Mouse (Mus musculus): ENCODE results near the gene Nxf3. TPM values are rescaled to one million over a fixed set of nuclear protein-coding genes. Genes with fewer than 3 reads are reported as not detected.
"Not testable (repeated sequence)": the region's sequence is repeated elsewhere in the genome, so short reads cannot be mapped to it uniquely, and the experiment has no call there.

The Nxf3 gene
- not detected in 2 replicates for polyA plus RNA-seq (2016; fragmentation: Nextera tagmentation; extraction: Ambion mirVana)

DNA sequence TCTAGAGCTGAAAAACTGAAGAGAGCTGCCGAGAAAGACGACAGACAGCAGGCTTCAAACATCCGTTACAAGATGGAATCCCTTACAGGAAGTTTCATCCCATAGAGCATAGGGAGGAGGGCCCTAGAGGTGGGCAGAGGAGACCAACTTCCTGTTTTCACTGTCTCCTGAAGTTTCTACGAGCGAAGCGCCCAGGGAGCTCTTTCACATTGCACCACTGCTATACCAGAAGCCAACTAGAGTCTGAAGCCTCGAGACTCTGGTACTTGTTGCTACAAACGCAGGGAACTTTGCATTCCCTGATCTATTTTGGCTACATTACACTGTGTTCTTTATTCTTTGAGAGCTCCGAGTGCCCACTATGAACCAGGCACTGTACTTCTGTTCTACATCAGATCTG lies at the start of gene Nxf3:
TSS of gene Nxf3 (minus strand) at position 101 of the 400 bp plus-strand sequence.
- WGBS, result 84% methylated on average over 9 of the region's 9 CpGs
- Histone ChIP-seq H3K4me3 (no peak within 1 kb of the TSS), H3K4me1 (replicated peaks) (no peaks in the 10 kb centered on the region)

DNA sequence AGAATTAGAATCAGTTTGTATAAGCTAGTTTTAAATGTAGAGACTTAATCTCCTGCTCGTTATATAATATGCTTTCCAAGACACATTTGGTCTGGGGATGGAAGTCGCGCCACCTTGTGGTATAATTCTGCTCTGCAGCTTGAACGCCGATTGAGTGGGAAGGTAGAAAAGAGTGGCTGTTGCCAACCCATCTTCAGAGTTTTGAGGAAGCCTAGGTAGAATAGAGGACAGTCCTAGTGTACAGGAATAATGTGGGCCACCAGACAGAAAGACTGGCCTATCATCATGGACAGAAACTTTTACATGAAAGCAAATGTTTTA lies 42.6 kb upstream of the Nxf3 start:
- no peak overlapping the region for H3K27ac ChIP-seq
- 20% methylated on average over 5 of the region's 5 CpGs for WGBS
- no peaks in the 10 kb centered on the region for H3K9me3 ChIP-seq
- H3K4me3 ChIP-seq, result no peak overlapping the region
- DNase-seq (ENCODE audit: low spot score), result peak; percentile 34
- H3K36me3 ChIP-seq, result no peaks in the 10 kb centered on the region
- no peaks in the 10 kb centered on the region for H3K4me1 ChIP-seq (replicated peaks)
- H3K27me3 ChIP-seq (ENCODE audit: insufficient read depth, poor library complexity, severe bottlenecking), result no peaks in the 10 kb centered on the region

More for the DNA sequence above, at the start of gene Nxf3:
- Histone ChIP-seq H3K27ac (no peak within 1 kb of the TSS), H3K36me3 (no peaks in the 10 kb centered on the region), H3K27me3 (ENCODE audit: insufficient read depth, poor library complexity, severe bottlenecking) (peaks cover 4% of the 10 kb centered on the region), H3K9me3 (no peaks in the 10 kb centered on the region)
- DNase-seq (ENCODE audit: low spot score), result no peak

DNA sequence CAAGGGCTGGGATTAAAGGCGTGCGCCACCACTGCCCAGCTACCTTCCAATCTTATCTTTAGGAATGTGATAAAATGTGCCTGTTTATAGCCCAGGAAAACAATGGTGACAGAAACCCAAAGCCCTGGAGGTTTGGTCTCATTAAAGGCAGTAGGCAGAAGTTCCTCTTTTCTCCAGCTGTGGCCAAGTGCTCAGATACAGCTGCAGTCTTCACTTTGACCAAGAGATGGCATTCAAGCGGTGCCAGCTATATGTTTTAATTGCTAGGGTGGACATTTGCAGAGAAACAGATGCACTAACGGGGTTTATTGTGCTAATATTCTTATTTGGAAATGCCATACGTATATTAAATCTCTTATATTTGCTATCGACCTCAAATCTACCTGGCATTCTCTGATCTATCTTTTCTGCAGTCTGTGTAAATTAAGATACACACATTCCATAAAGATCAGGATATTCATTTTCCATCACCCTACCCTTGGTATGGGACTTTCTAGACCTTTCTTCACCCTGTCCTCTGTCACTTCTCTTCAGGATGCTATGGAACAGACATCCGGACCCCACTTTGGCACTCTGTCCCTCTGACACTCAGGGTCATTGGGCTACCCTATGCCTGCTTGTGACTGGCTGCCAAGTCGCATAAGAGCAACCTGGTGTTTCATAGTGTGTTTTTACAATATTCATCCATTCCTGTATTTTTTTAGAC lies 42.1 kb upstream of the Nxf3 start:
- Histone ChIP-seq H3K27me3 (ENCODE audit: insufficient read depth, poor library complexity, severe bottlenecking) (no peaks in the 10 kb centered on the region), H3K27ac (no peak overlapping the region), H3K9me3 (no peaks in the 10 kb centered on the region), H3K4me3 (no peak overlapping the region), H3K36me3 (no peaks in the 10 kb centered on the region), H3K4me1 (replicated peaks) (no peaks in the 10 kb centered on the region)
- no peak for DNase-seq (ENCODE audit: low spot score)
- WGBS, result 64% methylated on average over 8 of the region's 8 CpGs

DNA sequence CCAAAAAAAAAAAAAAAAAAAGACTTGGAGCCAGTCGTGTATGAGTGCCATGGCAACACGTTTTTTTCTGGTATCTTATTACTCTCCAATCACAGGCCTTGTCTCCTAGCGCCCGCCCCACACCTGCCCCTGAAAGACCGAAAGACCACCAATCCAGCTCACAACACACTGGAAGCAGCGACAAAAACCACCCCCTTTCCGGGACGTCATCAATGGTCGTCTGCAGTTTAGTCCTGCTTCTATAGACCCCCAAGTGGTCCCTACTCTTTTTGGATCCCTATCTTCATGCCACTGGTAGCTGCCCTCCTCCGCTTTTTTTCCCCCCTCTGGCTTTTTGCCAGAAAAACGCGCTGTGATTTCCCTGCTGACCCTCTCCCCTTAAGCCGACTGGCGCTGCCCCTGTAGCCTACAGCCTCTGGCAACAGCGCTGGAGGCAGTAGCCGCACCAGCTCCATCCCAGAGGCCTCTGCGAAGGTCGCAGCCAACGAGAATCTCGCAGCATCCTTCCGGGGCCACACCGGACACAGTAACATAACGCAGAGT lies 30.4 kb upstream of the Nxf3 start:
- DNase-seq (ENCODE audit: low spot score), result peak; percentile 82
- H3K9me3 ChIP-seq, result no peaks in the 10 kb centered on the region
- H3K36me3 ChIP-seq, result no peaks in the 10 kb centered on the region
- peaks cover 22% of the 10 kb centered on the region for H3K27me3 ChIP-seq (ENCODE audit: insufficient read depth, poor library complexity, severe bottlenecking)
- H3K4me3 ChIP-seq, result peak overlapping the region; percentile 51
- peak overlapping the region; percentile 82 for H3K27ac ChIP-seq
- 23% methylated on average over 23 of the region's 23 CpGs for WGBS
- no peaks in the 10 kb centered on the region; the same call in 1 of the 2 replicates for H3K4me1 ChIP-seq (replicated peaks)

DNA sequence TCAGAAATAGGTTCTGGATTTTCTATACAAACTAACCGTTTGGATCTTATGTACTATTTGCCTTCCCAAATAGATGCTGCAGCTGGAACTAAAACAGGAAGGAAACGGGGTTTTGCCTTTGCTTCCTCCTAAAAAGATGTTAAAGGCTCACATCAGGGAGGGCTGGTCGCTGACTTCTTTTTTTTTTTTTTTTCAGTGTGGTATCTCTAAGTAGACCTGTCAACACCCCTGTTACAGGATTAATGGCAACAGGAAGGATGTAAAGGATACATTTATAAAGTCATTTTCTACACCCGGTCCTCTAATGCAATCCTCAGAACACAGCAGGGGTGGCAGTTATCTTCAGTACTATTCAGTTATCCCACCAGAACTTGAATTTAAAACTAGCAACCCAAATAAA lies 30.0 kb upstream of the Nxf3 start:
- WGBS, result 49% methylated on average over 4 of the region's 4 CpGs
- Histone ChIP-seq H3K4me1 (replicated peaks) (no peaks in the 10 kb centered on the region; the same call in 1 of the 2 replicates), H3K4me3 (peak overlapping the region; percentile 51; the same call in 1 of the 2 replicates), H3K9me3 (no peaks in the 10 kb centered on the region), H3K36me3 (no peaks in the 10 kb centered on the region), H3K27me3 (ENCODE audit: insufficient read depth, poor library complexity, severe bottlenecking) (peaks cover 22% of the 10 kb centered on the region), H3K27ac (no peak overlapping the region)
- DNase-seq (ENCODE audit: low spot score), result no peak

DNA sequence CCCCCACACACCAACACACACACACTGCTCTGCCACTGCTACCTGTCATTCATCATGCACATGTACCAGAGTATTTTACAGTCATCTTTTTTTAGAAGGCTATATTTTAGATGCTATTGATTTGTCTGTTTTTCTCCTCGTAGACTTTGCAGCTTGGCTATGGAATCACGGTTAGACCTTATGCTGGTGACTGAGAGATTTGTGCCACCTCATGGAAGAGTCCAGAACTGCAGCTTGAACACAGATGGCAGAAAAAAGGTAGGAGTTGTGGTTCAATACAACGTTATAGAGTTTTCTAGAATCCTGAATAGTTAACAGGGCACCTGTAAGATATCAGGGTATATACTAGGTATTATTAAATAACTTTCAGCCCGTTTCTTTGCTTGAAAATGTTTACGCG lies 22.9 kb upstream of the Nxf3 start:
- 50% methylated on average over 6 of the region's 6 CpGs for WGBS
- 0 out of 2 replicates have a peak, but pooled peaks cover 2% of the 10 kb centered on the region for H3K4me1 ChIP-seq (replicated peaks)
- H3K27ac ChIP-seq, result no peak overlapping the region
- no peaks in the 10 kb centered on the region for H3K36me3 ChIP-seq
- H3K27me3 ChIP-seq (ENCODE audit: insufficient read depth, poor library complexity, severe bottlenecking), result peaks cover 9% of the 10 kb centered on the region
- H3K4me3 ChIP-seq, result no peak overlapping the region
- DNase-seq (ENCODE audit: low spot score), result peak; percentile 39
- H3K9me3 ChIP-seq, result no peaks in the 10 kb centered on the region

DNA sequence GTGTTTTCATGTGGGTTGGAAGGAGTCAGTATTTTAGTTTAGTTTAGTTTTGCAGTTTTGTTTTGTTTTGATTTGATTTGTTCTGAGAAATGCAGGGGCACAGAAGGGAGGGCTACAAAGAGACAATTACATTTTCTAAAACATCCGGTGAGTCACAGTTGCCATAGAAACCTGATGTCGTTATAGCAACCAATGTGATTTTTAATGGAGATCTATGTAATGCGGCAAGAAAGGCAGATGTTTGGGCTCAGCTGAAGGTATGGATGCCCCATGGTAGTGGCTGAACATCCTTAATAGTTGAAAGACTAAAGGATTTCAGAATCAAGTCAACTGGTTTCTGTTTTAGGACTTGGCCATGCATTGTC lies 19.7 kb upstream of the Nxf3 start:
- DNase-seq (ENCODE audit: low spot score), result no peak
- no peaks in the 10 kb centered on the region for H3K36me3 ChIP-seq
- 0 out of 2 replicates have a peak, but pooled peaks cover 2% of the 10 kb centered on the region for H3K4me1 ChIP-seq (replicated peaks)
- H3K27me3 ChIP-seq (ENCODE audit: insufficient read depth, poor library complexity, severe bottlenecking), result no peaks in the 10 kb centered on the region
- 66% methylated on average over 3 of the region's 3 CpGs for WGBS
- no peak overlapping the region for H3K27ac ChIP-seq
- H3K9me3 ChIP-seq, result no peaks in the 10 kb centered on the region
- no peak overlapping the region for H3K4me3 ChIP-seq

DNA sequence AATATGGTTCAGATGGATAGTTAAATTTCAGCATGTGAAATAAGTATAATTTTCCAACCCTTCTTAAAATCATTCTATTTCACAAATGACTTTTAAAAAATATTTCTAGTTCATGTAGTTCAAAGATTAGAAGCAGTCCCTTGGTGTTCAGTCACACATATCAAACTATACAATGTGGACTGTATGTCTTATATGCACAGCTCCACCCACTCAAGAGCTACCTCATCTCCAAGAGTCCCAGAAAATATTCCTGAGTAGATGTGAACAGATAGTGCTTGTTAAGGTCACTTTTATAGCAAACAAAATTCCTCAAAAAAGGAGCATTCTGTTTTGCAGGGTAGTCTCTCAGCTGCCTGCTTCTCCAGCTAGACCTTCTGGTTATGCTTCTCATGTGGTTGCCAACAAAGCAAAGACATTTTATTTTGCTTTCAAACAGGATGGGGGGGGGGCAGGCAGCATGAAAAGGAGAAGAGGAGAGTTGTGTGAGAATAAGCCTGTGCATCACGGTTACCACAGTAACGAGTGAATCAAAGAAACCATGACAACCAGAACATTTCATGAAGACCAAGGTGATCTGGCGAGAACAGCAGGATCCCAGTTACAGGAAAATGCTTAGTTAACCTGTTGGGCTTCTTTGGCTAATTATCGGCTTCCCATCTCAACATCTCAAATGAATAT lies 19.1 kb upstream of the Nxf3 start:
- H3K27ac ChIP-seq, result no peak overlapping the region
- 0 out of 2 replicates have a peak, but pooled peaks cover 2% of the 10 kb centered on the region for H3K4me1 ChIP-seq (replicated peaks)
- H3K4me3 ChIP-seq, result no peak overlapping the region
- 61% methylated on average over 4 of the region's 4 CpGs for WGBS
- H3K27me3 ChIP-seq (ENCODE audit: insufficient read depth, poor library complexity, severe bottlenecking), result no peaks in the 10 kb centered on the region
- H3K36me3 ChIP-seq, result no peaks in the 10 kb centered on the region
- DNase-seq (ENCODE audit: low spot score), result no peak
- H3K9me3 ChIP-seq, result no peaks in the 10 kb centered on the region

DNA sequence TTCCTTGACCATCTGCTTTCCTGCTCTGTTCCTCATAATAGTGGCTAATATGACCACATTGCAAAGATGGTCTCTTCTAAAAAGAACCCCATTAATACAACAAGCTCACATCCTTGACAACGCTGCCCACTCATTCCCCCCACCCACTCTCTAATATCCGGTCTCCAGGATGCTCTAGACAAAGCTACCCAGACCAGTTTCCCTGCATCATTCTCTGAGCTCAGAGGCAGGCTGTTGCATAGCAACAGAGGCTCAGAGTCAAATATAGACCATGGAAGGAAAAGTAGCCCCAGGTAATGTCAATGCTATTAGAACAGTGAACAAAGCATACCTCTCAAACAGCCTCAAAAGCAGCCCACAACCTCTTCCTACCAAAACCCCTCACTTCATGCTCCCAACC lies 9.4 kb upstream of the Nxf3 start:
- no peak for DNase-seq (ENCODE audit: low spot score)
- Histone ChIP-seq H3K27ac (no peak overlapping the region), H3K36me3 (no peaks in the 10 kb centered on the region), H3K9me3 (no peaks in the 10 kb centered on the region), H3K4me3 (no peak overlapping the region), H3K27me3 (ENCODE audit: insufficient read depth, poor library complexity, severe bottlenecking) (peaks cover 3% of the 10 kb centered on the region; the same call in 1 of the 2 replicates), H3K4me1 (replicated peaks) (no peaks in the 10 kb centered on the region)
- 63% methylated on average over 2 of the region's 2 CpGs for WGBS

DNA sequence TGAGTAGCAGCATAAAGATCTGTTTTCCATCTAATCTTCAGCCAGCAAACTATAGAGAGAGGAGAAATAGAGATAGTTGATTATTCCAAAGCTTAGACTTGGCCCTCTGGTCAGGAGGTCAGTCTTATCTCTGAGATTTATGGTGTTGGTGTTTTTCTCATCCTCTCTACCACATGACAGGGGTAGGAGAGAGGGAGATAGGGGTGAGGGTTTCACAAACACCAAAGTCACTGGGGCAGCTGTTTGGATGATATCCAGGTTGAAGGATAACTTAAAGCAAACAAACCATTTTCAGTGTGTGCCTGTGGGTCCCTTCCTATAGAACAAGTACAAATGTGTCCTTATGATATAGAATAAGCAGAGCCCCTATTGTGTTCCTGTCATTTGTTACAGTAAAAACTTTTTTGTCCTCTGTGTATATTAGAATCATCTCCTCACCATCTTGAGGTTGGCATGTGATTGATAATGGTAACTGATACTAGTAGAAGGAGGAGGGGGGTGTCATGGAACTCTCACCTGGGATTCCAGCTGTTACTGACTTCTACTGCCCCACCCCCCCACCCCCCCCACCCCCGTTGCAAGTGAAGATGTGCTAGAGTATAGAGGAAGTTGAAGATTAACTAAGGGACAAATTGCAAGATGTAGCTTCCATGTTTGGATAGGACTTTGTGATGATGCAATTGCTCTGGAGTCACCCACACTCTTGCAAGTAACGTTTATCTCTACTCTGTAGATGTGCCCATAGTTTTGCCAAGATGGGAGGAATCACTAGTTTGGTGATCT lies 7.6 kb upstream of the Nxf3 start:
- Histone ChIP-seq H3K27ac (no peak overlapping the region), H3K27me3 (ENCODE audit: insufficient read depth, poor library complexity, severe bottlenecking) (peaks cover 7% of the 10 kb centered on the region; the same call in 1 of the 2 replicates), H3K4me3 (no peak overlapping the region), H3K36me3 (no peaks in the 10 kb centered on the region), H3K9me3 (no peaks in the 10 kb centered on the region), H3K4me1 (replicated peaks) (no peaks in the 10 kb centered on the region)
- 50% methylated on average over 2 of the region's 2 CpGs for WGBS
- no peak for DNase-seq (ENCODE audit: low spot score)

DNA sequence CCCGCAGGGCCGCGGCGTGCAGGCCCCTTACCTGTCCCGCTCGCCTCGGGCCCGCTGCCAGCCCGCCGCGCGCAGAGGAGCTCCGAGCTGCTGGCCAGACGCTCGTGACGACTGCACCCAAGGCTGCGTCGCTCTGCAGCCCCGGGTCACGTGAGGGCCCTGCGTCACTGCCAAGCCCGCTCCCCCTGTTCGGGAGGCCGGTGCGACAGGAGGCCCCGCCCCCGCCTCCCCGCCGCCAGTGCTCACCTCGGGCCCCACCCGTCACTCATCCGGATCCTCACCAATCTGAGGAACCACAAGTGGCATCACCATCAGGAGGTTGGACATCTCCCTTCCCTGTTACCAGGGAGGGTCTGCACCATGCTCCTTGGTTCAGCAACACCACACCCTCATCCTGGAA lies 17.0 kb downstream of the Nxf3 start, which contains the start of gene Bex2:
TSS of gene Bex2 (minus strand) at position 217 of the 400 bp plus-strand sequence.
- H3K36me3 ChIP-seq, result peaks cover 11% of the 10 kb centered on the region; the same call in 1 of the 2 replicates
- H3K9me3 ChIP-seq; H3K27me3 ChIP-seq (ENCODE audit: insufficient read depth, poor library complexity, severe bottlenecking); H3K4me1 ChIP-seq (replicated peaks): not testable (repeated sequence)
- WGBS, result 20% methylated on average over 1 of the region's 32 CpGs
- peak within 1 kb of the TSS; percentile 85 for H3K27ac ChIP-seq
- DNase-seq (ENCODE audit: low spot score), result peak; percentile 8
- peak within 1 kb of the TSS; percentile 59 for H3K4me3 ChIP-seq

DNA sequence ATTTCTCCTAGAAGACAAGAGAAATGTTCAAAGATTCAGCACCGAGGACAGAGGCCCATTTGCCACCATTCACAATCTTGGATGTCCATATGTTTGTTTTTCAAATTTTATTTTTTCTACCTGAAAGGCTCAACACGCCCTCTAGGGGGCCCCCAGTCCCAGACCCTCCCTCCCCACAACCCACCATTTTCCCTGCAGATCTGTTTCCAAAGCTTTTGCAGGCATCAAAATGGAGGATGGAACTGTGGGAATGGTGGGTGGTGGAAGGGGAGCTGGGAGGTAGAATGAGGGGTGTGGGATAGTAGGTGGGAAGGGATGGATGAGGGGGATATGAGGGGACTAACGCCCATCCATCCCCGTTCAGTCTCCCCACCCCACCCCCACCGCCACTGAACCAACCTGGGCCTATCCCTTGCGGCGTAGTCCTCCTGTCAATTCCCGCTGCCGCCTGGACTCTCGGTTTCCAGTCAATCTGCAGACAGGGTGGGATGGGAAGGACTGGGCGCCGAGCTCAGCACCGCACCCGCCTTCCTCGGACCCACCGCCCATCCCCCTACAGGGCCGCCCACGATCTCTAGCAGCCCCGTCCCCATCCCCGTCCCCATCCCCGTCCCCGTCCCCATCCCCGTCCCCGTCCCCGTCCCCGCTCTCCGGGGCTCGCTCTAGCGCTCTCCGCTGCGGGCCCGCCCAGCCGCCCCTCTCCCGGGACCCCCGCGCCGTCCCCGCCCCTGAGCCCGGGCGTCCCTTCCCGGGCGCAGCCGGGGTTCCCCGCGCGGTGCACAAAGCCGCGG lies 17.7 kb downstream of the Nxf3 start:
- H3K4me1 ChIP-seq (replicated peaks); H3K9me3 ChIP-seq; H3K27me3 ChIP-seq (ENCODE audit: insufficient read depth, poor library complexity, severe bottlenecking): not testable (repeated sequence)
- WGBS, result 24% methylated on average over 12 of the region's 48 CpGs
- Histone ChIP-seq H3K4me3 (peak overlapping the region; percentile 59), H3K36me3 (peaks cover 11% of the 10 kb centered on the region; the same call in 1 of the 2 replicates), H3K27ac (peak overlapping the region; percentile 85)
- peak; percentile 36 for DNase-seq (ENCODE audit: low spot score)
